Mouse (Mus musculus): ENCODE measurements around the gene Akap9.
"Not testable (repeated sequence)": the region's sequence is repeated elsewhere in the genome, so short reads cannot be mapped to it uniquely, and the experiment has no call there.

Gene Akap9

DNA sequence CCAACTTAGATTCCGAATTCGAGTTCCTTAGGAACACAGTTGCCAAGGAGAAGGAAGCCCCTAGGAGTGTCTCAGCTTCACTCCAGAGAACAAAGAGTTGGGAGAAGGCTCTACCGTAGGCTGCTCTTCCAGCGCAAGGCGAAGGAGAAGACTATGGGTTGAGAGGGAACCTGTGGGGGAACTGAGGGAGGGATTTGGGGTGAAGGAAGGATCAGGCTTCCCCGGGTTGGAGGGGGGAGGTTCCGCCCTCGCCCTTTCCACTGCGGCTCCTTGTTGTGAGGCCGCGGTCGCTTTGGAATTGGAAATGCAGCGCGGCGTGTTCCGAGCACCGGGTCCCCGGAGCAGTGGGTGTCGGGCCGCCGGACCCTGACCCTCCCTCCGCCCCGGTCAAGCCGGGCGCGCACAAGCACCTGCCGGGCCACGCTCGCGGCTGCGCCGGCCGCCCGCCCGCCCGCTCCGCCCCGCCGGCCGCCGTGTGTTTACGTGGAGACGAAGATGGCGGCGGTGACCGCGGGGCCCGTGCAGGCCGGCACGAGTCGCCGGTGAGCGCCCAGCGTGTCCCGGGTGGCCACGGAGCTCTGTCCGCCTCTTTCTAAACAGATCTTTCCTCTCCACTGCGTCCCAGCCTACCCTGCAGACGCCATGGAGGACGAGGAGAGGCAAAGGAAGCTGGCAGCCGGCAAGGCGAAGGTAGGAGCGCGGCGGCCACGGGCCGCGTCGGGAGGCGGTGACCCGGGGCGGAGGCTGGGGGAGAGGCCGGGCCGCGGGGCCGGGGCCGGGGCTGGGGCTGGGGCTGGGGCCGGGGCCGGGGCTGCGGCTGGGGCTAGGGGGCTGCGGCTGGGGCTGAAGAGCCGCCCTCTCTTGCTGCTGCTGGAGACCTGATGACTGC, at the start of gene Akap9:
Gene Akap9, plus strand, starts transcription at position 254 of the 889 bp plus-strand sequence.
- DNase-seq (ENCODE audit: low spot score in 2 of 2), result peak; percentile 68 to 71

DNA sequence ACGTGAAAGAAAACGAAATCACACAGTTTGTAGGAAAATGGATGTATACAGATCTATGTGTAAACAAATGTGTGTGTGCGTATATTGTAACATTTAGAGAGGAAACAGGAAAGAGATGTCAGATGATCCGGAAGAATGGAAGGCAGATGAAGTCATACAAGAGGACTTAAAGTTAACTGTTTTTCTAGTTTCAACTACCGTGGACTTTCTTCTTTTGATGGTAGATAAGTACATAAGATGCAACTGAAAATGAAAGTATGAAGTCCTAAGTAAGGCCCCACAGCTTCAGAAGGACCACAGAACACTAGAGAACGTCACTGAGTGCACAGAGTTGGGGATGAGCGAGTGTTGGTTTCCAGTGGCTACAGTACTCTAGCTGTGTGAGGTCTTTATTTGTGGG, 41.0 kb upstream of the Akap9 start:
- DNase-seq (ENCODE audit: low spot score in 2 of 2), result not testable (repeated sequence)

DNA sequence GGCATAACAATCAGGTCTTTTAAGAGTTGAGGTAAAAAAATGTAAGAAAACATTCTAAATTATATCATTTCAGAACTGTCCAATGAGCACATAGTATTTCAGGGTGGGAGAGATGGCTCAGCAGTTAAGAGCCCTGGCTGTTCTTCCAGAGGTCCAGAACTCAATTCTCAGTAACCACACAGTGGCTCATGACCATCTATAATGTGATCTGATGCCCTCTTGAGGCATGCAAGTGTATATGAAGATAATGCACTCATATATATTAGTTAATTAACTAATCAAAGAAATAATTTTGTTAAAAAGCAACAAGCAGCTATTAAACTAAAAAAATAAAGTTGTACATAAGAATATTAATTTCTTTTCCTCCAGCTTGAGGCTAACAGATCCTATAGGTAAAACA, 38.7 kb upstream of the Akap9 start:
- no peak for DNase-seq (ENCODE audit: low spot score in 2 of 2)

DNA sequence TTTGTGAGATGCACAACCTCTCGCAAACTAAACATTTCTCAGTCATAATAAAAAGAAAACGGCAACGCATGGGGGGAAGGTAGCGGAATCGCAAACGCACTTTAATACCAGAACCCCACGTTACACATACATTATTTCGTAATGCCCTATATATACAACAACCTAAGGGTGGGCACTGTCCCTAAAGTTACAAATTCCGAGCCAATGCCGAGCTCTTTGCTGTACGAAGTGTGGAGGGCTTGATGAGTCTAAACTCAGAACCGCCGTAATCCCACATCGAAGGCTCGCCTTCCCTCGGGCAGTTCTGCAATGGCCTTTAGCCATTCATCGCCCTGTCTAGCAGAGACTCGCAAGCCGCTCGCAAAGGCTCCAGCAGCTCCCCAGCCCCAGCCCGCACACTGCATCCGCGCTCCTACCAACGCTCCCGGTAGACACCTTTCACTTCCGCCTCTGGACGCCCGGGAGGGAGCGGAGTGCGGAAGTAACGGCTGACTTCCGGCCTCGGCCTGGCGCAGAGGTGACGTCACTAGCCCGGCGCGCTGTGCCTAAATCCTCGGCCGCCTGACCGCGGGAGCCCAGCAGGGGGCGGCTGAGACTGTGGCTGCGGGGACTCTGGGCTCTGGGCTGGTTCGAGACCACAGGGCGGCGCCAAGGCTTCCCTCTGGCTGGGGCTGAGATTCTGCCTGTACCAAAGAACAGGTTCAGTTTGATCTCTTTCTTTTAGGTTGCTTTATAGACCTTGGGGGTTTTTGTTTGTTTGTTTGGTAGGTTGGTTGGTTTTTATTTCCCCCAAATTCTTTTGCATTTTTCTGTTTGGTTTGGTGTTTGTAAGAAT, 34.2 kb upstream of the Akap9 start, which contains the start of gene Mterf1a:
Gene Mterf1a, minus strand, starts transcription at position 475 of the 835 bp plus-strand sequence.
- DNase-seq (ENCODE audit: low spot score in 2 of 2), result peak; percentile 39 to 40

DNA sequence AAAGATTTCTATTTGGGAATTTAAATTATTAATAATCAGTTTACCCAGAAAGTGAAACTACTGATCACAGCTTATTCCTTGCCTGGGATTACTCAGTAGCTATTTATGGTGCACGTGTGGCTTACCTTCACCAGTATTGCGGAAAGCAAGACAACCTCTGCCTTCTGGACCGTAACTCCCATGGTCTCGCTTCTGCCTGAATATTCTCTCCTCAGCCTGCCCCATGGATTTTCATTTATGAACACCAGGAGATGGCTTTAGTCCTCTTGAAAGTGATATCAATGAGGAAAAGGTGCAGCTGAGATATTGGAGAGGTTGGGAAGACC, 33.6 kb upstream of the Akap9 start:
- DNase-seq (ENCODE audit: low spot score in 2 of 2), result not testable (repeated sequence)

DNA sequence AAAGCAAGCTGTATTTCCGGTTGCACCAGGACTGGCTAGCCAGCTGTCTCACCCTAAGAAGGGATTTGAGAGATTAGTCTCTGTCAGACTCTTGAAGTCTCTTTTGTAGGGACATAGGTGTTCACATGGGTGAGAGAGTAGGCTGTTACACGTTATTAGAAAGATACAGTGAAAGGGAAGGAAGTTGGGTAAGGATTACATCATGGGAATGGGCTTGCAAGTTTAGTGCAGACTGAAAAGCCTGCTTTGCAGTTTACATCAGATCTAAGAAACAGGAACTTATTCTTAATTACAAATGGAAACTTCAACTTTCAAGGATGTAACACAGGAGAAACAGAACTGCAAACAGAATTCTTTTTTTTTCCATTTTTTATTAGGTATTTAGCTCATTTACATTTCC, 22.4 kb upstream of the Akap9 start:
- DNase-seq (ENCODE audit: low spot score in 2 of 2), result no peak

DNA sequence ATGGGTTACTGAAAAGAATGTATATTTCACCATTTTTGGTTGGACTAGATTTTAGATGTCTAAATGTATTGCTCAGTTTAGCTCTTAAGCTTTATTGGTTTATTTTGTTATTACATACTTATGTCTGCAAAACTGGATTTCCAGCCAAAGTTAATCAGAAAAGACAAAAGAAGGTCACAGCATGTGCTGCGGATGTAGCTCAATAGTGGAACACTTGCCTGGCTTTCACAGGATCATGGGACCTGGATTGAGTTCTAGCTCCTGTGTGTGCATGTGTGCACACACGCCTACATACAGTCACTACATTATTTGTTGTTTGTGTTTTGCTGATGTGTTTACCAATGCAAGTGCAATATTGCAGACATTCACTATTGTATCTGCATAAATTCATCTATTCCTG, 5.5 kb upstream of the Akap9 start:
- DNase-seq (ENCODE audit: low spot score in 2 of 2), result no peak

DNA sequence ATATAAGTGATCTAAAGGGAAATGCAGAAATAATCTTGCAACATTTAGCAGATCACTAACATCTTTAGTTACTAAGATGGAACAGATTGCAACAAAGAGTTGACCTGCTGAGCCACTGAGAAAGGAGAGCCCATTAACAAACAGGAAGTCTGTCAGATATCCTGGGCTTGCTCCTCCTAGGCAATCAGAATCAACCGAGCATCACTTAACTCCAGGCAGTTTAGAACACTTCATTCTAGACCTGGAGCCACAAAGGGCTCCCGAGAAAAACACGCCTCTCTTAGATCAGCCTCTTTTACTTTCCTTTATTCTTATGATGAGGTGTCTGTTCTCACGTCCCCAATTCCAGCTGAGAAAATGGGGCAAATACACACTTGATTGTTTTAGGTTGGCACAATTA, 1.2 kb upstream of the Akap9 start:
- no peak for DNase-seq (ENCODE audit: low spot score in 2 of 2)

DNA sequence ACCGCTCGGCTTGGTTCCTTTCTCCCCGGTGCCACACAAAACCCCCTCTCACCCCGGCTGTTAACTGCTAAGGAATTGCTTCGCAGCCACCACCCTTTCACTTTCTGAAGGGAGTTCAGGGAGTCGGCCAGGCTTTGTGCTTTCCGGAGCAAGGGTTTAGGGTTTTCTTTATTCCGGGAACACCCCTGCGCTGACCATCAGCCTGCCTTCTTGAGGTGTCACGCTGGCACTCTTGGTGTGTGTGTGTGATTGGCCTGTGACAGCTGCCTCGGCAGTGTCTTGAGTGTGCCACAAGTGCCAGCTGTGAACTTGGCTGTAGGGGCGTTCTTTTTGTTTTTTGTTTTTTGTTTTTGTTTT, 814 bp downstream of the Akap9 start:
- DNase-seq (ENCODE audit: low spot score in 2 of 2), result peak; percentile 30 to 50

DNA sequence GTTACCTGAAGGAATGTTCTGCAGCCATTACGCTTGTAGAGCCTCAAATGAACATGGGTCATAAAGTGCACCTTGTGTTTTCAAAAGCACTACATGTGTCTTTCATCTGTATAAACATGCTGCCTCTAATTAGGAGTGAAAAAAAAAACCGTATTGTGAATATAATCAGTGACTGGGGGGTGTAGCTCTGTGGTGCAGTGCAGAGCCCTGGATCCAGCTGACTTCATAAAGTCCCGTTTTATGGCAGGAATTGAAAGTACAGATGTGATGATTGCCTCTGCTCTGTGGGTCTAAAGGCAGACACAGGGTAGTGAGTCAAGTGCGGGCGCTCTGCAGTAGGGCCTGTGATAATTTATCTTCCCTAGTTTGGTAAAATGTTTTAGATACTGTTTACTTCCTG, 2.9 kb downstream of the Akap9 start:
- no peak for DNase-seq (ENCODE audit: low spot score in 2 of 2)

DNA sequence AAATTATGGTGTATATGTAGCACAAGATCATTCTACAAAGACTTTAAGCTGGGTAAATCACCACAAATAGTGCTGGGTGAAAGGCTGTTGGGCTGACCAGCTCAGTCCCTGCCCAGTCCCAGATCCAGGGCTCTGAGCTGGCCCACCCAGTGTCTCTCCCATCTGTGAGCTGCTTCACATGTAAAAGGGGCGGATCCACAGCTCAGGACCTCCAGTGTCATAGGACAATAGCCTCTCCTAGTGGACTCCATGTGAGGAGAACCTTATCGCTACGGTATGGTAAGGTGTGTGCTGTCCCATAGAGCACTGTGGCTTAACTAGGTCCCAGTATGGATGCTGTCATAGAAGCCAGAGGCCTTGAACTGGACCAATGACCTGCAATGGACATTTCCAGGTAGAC, 3.8 kb downstream of the Akap9 start:
- DNase-seq (ENCODE audit: low spot score in 2 of 2), result no peak

DNA sequence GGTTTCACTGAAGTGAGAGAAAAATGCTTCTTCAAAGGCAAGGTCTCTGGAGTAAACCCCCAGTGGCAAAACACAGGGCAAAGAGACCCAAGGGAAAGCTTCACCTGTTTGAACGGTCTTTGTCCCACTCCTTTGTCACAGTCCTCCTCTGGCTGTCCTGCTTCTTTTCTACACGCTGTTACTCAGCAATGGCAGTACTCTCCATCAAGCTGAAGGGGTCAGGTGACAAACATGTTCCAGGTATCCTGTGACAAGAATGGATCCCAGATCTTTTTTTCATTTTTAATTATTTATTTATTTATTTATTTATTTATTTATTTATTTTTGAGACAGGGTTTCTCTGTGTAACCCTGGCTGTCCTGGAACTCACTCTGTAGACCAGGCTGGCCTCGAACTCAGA, 5.7 kb downstream of the Akap9 start:
- DNase-seq (ENCODE audit: low spot score in 2 of 2), result no peak

DNA sequence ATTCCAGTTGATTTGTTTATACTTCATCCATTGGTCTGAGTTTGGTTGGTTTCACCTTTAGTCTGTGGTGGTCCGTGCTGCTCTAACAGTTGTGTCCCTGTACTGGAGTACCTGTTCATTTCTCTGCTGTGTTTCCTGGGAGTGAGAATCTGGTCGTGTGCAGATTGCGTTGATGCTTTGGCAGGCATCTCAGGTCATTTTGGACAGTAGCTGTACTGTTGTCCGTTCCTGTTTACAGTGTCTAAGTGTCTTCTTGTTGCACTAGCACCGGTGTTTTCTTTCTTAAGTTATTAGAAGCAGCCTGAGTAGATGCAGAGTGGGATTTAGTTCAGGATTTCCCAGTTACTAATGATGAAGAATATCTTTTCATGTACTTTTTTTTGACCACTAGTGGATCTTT, 7.4 kb downstream of the Akap9 start:
- no peak for DNase-seq (ENCODE audit: low spot score in 2 of 2)

DNA sequence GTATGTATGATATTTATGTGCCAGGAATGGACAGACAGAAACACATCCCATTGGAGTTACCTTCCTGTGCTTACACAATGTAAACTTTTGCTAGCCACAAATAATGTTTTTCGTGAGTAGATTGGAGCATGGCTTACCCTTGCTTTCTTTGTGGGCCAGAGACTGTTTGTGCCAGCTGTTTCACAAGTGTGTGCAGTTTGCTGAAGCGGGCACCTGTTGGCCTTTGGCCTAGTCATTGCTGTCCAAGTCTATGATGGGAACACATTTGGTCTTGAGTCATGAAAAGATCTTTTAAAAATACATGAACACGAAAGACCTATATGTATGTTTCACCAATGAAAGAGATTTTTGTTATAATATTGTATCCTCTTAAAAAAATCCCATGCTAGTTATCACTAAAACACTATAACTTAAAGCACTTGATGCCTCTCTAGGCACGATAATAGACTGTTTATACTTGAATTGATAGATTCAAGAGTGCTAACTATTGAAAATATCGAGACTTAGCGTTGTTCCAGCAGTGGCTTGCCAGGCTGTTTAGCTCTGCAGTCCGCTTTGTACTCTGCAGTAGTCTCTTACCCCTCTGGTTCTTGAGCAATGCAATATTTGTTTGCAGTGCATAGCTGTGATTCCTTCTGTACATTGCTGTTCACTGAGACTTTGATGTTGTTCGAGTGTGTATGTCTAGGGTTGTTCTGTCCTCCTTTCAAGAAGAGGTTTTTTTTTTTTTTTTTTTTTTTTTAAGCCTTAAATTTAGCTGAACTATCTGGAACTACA, 8.1 kb downstream of the Akap9 start:
- no peak for DNase-seq (ENCODE audit: low spot score in 2 of 2)

DNA sequence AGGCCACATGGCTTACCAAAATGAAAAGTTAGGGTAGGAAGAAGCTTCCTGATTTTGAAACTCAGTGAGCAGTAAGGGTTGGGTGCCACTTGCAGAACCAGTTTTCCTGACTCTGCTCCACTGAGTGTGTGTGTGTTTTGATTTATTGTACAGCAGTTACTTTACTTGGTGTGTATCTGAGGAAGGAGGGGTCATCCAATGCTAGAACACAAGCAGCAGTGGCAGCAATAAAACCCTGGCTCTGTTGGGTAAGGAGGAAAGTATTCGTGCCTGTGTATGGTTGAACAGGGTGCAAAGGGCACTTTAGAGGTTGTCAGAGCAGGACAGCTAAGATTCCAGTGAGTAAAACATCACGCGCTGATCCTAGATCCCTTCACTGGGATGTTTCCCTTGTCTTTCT, 11.1 kb downstream of the Akap9 start:
- DNase-seq (ENCODE audit: low spot score in 2 of 2), result no peak

DNA sequence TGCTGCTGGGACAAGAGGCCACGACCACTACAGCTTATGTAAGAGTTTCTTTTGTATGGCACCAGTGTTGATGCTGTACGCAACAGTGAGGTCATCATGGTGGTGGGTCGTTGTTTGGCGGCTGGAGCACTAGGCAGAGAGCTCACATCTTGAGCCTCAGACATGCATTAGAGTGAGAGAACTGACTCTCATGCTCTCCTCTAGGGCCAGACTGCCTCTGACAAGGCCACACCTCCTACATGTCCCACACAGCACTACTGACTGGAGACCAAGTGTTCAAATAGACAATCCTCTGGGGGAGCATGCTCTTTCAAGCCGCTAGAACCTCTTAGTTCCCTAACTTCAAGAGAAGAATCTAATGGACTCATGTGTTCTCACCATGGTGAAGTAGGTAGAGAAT, 11.5 kb downstream of the Akap9 start:
- peak in 1 of 2 experiments; percentile 11 for DNase-seq (ENCODE audit: low spot score in 2 of 2)

DNA sequence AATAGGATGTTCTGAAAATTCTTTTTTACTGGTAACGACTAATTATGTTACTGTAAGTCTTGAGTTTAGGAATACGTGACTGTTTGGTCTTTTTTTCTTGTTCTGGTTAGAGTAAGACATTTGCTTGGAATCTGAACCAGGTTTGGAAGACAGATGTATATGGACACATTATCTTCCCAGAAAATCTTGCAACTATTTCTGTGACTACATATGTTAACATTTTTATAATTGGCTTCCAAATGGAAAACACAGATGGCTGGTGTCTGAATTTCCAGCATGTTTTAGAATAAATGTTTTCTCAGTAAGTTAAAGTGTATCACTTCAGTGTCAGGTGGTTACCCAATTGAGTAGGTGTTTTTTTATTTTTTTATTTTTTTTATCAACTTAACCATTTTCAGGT, 13.4 kb downstream of the Akap9 start:
- no peak for DNase-seq (ENCODE audit: low spot score in 2 of 2)

DNA sequence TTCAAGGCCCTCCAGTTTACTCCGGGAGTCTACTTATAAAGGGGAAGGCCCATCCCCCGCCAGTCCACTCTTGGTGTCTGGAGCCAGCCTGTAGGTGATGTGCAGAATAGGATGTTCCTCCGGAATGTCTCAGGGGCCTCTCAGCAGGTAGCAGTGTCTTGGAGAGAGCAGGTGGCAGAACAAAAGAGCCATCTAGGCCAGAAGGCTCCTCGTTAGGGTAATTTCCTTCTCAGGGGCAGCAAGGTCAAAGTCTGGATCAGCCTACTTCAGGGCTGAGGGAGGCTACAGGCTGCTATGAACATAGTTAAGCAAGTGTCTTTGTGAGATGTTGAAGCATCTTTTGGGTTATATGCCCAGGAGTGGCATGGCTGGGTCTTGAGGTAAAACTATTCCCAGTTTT, 15.3 kb downstream of the Akap9 start:
- not testable (repeated sequence) for DNase-seq (ENCODE audit: low spot score in 2 of 2)

DNA sequence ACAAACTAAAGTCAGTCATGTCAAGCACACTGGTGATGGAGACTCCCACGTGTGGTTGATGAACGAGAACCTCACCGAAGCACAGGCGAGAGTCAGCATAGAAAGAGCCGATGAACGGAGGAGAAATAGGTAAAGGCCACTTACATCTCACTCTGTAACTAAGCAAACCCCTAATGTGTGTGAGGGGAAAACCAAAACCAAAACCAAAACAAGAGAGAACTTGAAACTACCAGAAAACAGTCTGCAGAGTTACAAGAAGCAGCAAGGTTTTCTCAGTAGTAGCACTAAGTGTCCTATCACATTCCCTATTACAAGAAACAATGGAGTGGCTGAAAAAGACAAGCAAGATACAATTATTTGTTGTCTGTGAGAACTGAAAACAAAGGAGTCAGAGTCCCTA, 24.6 kb downstream of the Akap9 start:
- DNase-seq (ENCODE audit: low spot score in 2 of 2), result no peak

DNA sequence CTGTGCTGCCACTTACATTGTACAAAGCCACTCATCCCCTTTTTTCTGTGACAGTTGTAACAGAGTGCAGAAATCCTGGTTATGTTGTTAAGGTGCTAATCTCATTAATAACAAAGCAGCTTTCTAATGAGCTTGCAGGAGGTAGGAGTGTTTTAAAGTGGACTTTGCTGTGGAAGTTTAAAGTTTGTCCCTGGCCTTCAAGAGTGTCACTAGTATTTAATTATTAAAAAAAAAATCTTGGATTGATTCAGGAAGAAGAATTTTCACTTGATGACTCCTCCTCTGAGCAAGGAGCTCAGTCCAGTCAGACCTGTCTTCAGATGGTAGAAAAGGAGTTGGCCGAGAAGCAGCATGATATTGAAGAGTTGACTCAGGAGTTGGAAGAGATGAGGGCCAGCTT, 26.7 kb downstream of the Akap9 start:
- DNase-seq (ENCODE audit: low spot score in 2 of 2), result no peak

DNA sequence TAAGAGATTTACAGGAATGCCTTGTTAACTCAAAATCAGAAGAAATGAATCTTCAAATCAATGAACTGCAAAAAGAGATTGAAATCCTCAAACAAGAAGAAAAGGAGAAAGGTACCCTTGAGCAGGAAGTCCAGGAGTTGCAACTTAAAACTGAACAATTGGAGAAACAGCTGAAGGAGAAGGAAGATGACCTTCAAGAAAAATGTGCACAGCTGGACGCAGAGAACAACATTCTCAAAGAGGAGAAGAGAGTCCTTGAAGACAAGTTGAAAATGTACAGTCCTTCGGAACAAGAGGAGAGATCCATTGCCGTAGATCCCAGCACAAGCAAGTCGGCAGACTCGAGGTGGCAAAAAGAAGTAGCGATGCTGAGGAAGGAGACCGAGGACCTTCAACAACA, 33.4 kb downstream of the Akap9 start:
- DNase-seq (ENCODE audit: low spot score in 2 of 2), result no peak

DNA sequence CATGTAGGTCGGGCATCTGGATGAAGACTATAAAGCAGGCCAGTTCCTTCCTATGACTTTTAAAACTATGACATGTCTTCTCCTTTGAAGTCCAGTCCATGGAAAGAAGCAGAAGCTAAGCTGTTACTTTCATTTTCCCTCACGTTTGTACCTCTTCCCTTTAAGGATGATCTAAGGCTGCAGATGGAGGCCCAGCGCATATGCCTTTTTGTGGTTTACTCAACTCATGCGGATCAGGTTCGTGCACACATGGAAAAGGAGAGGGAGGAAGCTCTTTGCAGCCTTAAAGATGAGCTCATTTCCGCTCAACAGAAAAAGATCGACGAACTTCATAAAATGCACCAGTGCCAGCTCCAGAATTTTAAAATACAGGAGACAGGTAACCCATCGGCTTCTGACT, 40.6 kb downstream of the Akap9 start:
- no peak for DNase-seq (ENCODE audit: low spot score in 2 of 2)

Data from right cerebral cortex, postnatal 10 days (tissue).